Mouse (Mus musculus) adrenal gland, adult (tissue): ENCODE measurements at regions not wholly inside any gene's neighbourhood (a gene's known extent, or its start where the extent isn't known, plus 50 kb on each side); places are given as distances from the start of the nearest gene placed in this dataset.

Experiments
- DNase-seq, 2 experiments: peaks; one replicate each; pipeline ENCODE4 v3.0.0; 2022 to 2023; ENCODE audit warnings: low spot score in 1 of 2; ENCODE audit not compliant: inconsistent age in 2 of 2

- no peak for DNase-seq
Observed at GRCm38 (mm10) chr13:111100448-111100847, 154.4 kb upstream of the Actbl2 start.

- DNase-seq: no peak
Observed at GRCm38 (mm10) chr13:111104567-111105219, 150.1 kb upstream of the Actbl2 start.

- DNase-seq: no peak
Observed at GRCm38 (mm10) chr13:111131108-111131507, 123.7 kb upstream of the Actbl2 start.

GRCm38 (mm10) chr13:111136392-111136791, 118.4 kb upstream of the Actbl2 start:
- no peak for DNase-seq

GRCm38 (mm10) chr13:111142757-111143420, 111.9 kb upstream of the Actbl2 start:
- DNase-seq: no peak

GRCm38 (mm10) chr13:111144721-111145120, 110.1 kb upstream of the Actbl2 start:
- DNase-seq: no peak

GRCm38 (mm10) chr13:111157921-111158638, 96.7 kb upstream of the Actbl2 start:
- no peak for DNase-seq

GRCm38 (mm10) chr13:111159498-111159897, 95.3 kb upstream of the Actbl2 start:
- no peak for DNase-seq

- DNase-seq: no peak
Observed at GRCm38 (mm10) chr13:111165538-111165937, 89.3 kb upstream of the Actbl2 start.

- no peak for DNase-seq
Observed at GRCm38 (mm10) chr13:111170269-111171165, 84.3 kb upstream of the Actbl2 start.

GRCm38 (mm10) chr13:111179186-111179585, 75.6 kb upstream of the Actbl2 start:
- no peak for DNase-seq

GRCm38 (mm10) chr13:111183293-111183692, 71.5 kb upstream of the Actbl2 start:
- DNase-seq: no peak

- DNase-seq: no peak
Observed at GRCm38 (mm10) chr13:111185799-111186198, 69.0 kb upstream of the Actbl2 start.

GRCm38 (mm10) chr13:111186833-111187232, 68.0 kb upstream of the Actbl2 start:
- no peak for DNase-seq

GRCm38 (mm10) chr13:111193919-111194318, 60.9 kb upstream of the Actbl2 start:
- DNase-seq: no peak

- no peak for DNase-seq
Observed at GRCm38 (mm10) chr13:111194337-111194736, 60.5 kb upstream of the Actbl2 start.

- DNase-seq: no peak
Observed at GRCm38 (mm10) chr13:111201532-111201931, 53.3 kb upstream of the Actbl2 start.

- peak; percentile 28 to 30 for DNase-seq
Observed at GRCm38 (mm10) chr13:111204580-111205285, 50.1 kb upstream of the Actbl2 start.
